In the genomic region with DNA sequence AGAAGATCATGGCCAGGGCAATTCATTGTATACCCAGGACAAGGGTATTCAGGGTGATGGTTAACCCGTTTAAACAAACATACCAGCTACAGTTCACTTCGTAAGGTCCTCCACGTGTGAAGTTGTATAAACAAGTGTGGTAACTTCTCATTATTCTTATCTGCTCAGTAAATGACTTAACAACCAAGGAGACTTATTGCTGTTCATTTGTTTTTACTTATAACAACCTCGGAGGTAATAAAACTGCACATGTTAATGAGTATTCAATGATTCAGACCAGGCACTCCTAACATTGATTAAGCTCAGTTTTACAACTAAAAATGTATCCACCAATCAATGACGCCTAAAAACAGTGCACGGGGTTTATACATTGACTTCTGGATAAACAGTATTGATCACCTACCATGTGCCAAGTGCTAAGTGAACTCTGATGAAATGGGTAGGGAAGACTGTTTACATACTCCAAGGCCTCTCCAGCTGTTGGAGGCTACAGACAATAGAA, we compare ENCODE assay signal across 24 mouse cellular contexts. TPM values are rescaled to one million over a fixed set of nuclear protein-coding genes. Genes with fewer than 3 reads are reported as not detected.
DNase-seq lines count a peak whose midpoint lies in the region; ATAC-seq and TF ChIP-seq lines count a peak whose summit lies in the region.
"Had no signal": no experiment of that assay in that cellular context is flagged by ENCODE, and none has a peak within 500 bp of the region (broad histone marks: within the 10 kb centered on the region; RNA-seq: fewer than 3 reads in every experiment).

No protein-coding gene starts in this region.

- no peak for DNase-seq in kidney, adult 2 months
- DNase-seq in midbrain, embryonic 11.5 days (ENCODE audit: low spot score, missing footprints), result peak; percentile 4
- no peak for DNase-seq in midbrain, embryonic 10.5 days (ENCODE audit: low spot score)
- no peak for DNase-seq in intestine, embryonic 14.5 days (ENCODE audit: low spot score)
- DNase-seq in large intestine, adult 2 months (ENCODE audit: low read depth, low spot score), result peak; percentile 70
- DNase-seq in thymus, postnatal 36 days, result no peak
- no peak for DNase-seq in layer of hippocampus, postnatal 10 days (ENCODE audit: low spot score in 2 of 2)
- DNase-seq: adrenal gland, adult 2 months; adrenal gland, postnatal 36 days; cerebellum, adult 2 months; cerebellum, postnatal 10 days; forebrain, postnatal 0 days; gastrocnemius, adult 2 months; gastrocnemius, postnatal 25 days; heart, postnatal 10 days; heart, postnatal 4 days had no signal

- peaks cover 9% of the 10 kb centered on the region for H3K4me1 ChIP-seq in kidney, embryonic 16.5 days (ENCODE audit: insufficient read depth, low read length)
- H3K4me1 ChIP-seq in kidney, adult 2 months (ENCODE audit: control insufficient read depth, insufficient read depth, low read length), result 0 out of 2 replicates have a peak, but pooled peaks cover 2% of the 10 kb centered on the region
- H3K4me1 ChIP-seq in midbrain, embryonic 11.5 days (ENCODE audit: control insufficient read depth, insufficient read depth, low read length), result no peaks in the 10 kb centered on the region
- H3K4me1 ChIP-seq in midbrain, embryonic 10.5 days, result no peaks in the 10 kb centered on the region
- H3K4me1 ChIP-seq in intestine, embryonic 14.5 days (replicated peaks; ENCODE audit: control insufficient read depth, insufficient read depth, low read length), result no peaks in the 10 kb centered on the region
- H3K4me1 ChIP-seq: embryonic facial prominence, embryonic 10.5 days; forebrain, embryonic 13.5 days; hindbrain, embryonic 12.5 days had no signal

- H3K36me3 ChIP-seq in kidney, embryonic 16.5 days (ENCODE audit: insufficient read depth, low read length), result no peaks in the 10 kb centered on the region
- no peaks in the 10 kb centered on the region for H3K36me3 ChIP-seq in kidney, adult 2 months (ENCODE audit: control insufficient read depth, insufficient read depth, low read length)
- H3K36me3 ChIP-seq in midbrain, embryonic 11.5 days (ENCODE audit: control insufficient read depth, insufficient read depth, low read length), result no peaks in the 10 kb centered on the region
- H3K36me3 ChIP-seq in midbrain, embryonic 10.5 days, result no peaks in the 10 kb centered on the region
- H3K36me3 ChIP-seq in intestine, embryonic 14.5 days (ENCODE audit: control insufficient read depth, insufficient read depth, low read length), result no peaks in the 10 kb centered on the region
- H3K36me3 ChIP-seq: embryonic facial prominence, embryonic 10.5 days; heart, embryonic 10.5 days; hindbrain, embryonic 12.5 days had no signal

- ATAC-seq in kidney, embryonic 16.5 days (ENCODE audit: low FRiP score, low TSS enrichment), result peak; percentile 57; the same call in 1 of the 2 replicates
- ATAC-seq in midbrain, embryonic 11.5 days (ENCODE audit: low FRiP score), result no peak
- ATAC-seq in intestine, embryonic 14.5 days (replicated peaks; ENCODE audit: low FRiP score, low TSS enrichment, low read depth), result peak; percentile 65
- ATAC-seq: forebrain, embryonic 13.5 days; forebrain, postnatal 0 days had no signal

- WGBS in kidney, embryonic 16.5 days, result 34% methylated on average over 6 of the region's 6 CpGs
- WGBS in kidney, adult 2 months, result 46% methylated on average over 6 of the region's 6 CpGs
- WGBS in midbrain, embryonic 11.5 days, result 84% methylated on average over 6 of the region's 6 CpGs
- 84% methylated on average over 6 of the region's 6 CpGs for WGBS in midbrain, embryonic 10.5 days
- 33% methylated on average over 6 of the region's 6 CpGs for WGBS in intestine, embryonic 14.5 days
- WGBS in large intestine, adult 2 months, result 20% methylated on average over 6 of the region's 6 CpGs

- no peaks in the 10 kb centered on the region for H3K9me3 ChIP-seq in kidney, embryonic 16.5 days (ENCODE audit: low read length)
- no peaks in the 10 kb centered on the region for H3K9me3 ChIP-seq in midbrain, embryonic 11.5 days (ENCODE audit: control insufficient read depth, low read length)
- H3K9me3 ChIP-seq in midbrain, embryonic 10.5 days (replicated peaks), result no peaks in the 10 kb centered on the region
- no peaks in the 10 kb centered on the region for H3K9me3 ChIP-seq in intestine, embryonic 14.5 days (ENCODE audit: control insufficient read depth, low read length)
- H3K9me3 ChIP-seq: embryonic facial prominence, embryonic 10.5 days; forebrain, embryonic 13.5 days; heart, embryonic 10.5 days; hindbrain, embryonic 12.5 days had no signal

- no peak overlapping the region for H3K9ac ChIP-seq in kidney, embryonic 16.5 days (replicated peaks; ENCODE audit: low read length)
- H3K9ac ChIP-seq in midbrain, embryonic 11.5 days (ENCODE audit: low read length), result no peak overlapping the region
- no peak overlapping the region for H3K9ac ChIP-seq in intestine, embryonic 14.5 days (ENCODE audit: low read length)
- H3K9ac ChIP-seq: forebrain, embryonic 13.5 days; forebrain, postnatal 0 days; hindbrain, embryonic 12.5 days had no signal

- no peak overlapping the region for H3K27ac ChIP-seq in kidney, embryonic 16.5 days (ENCODE audit: low read length)
- no peak overlapping the region for H3K27ac ChIP-seq in kidney, adult 2 months (ENCODE audit: insufficient read depth, low read depth, low read length)
- no peak overlapping the region for H3K27ac ChIP-seq in midbrain, embryonic 11.5 days (ENCODE audit: low read depth, low read length)
- H3K27ac ChIP-seq in midbrain, embryonic 10.5 days (replicated peaks), result no peak overlapping the region
- no peak overlapping the region for H3K27ac ChIP-seq in intestine, embryonic 14.5 days (ENCODE audit: low read depth)
- H3K27ac ChIP-seq: embryonic facial prominence, embryonic 10.5 days; forebrain, embryonic 13.5 days; gastrocnemius, adult 2 months; heart, embryonic 10.5 days; hindbrain, embryonic 12.5 days had no signal

- H3K27me3 ChIP-seq in kidney, embryonic 16.5 days (ENCODE audit: insufficient read depth, low read length), result no peaks in the 10 kb centered on the region
- H3K27me3 ChIP-seq in kidney, adult 2 months (replicated peaks; ENCODE audit: control insufficient read depth, insufficient read depth, low read length), result no peaks in the 10 kb centered on the region
- H3K27me3 ChIP-seq in midbrain, embryonic 11.5 days (ENCODE audit: control insufficient read depth, insufficient read depth, low read length), result no peaks in the 10 kb centered on the region
- H3K27me3 ChIP-seq in midbrain, embryonic 10.5 days (ENCODE audit: low read depth, poor library complexity, severe bottlenecking), result no peaks in the 10 kb centered on the region
- no peaks in the 10 kb centered on the region for H3K27me3 ChIP-seq in intestine, embryonic 14.5 days (replicated peaks; ENCODE audit: control insufficient read depth, insufficient read depth, low read length)
- H3K27me3 ChIP-seq: forebrain, embryonic 13.5 days; hindbrain, embryonic 12.5 days had no signal

- TF ChIP-seq CTCF in kidney, adult 2 months (conservative IDR thresholded peaks at IDR 0.05; ENCODE audit: insufficient read depth, insufficient read length, low read depth, low read length), result no peak

- no peak for TF ChIP-seq POLR2A in kidney, adult 2 months (IDR thresholded peaks at IDR 0.05; ENCODE audit: low read depth, low read length)

- no peak overlapping the region for H3K4me2 ChIP-seq in kidney, embryonic 16.5 days (replicated peaks; ENCODE audit: low read depth, low read length)
- H3K4me2 ChIP-seq in midbrain, embryonic 11.5 days, result no peak overlapping the region
- H3K4me2 ChIP-seq in intestine, embryonic 14.5 days (ENCODE audit: low read length), result no peak overlapping the region
- H3K4me2 ChIP-seq: forebrain, embryonic 13.5 days; hindbrain, embryonic 12.5 days had no signal

- no peak overlapping the region for H3K4me3 ChIP-seq in kidney, embryonic 16.5 days (ENCODE audit: low read length)
- H3K4me3 ChIP-seq in kidney, adult 2 months (ENCODE audit: insufficient read depth, low read depth, low read length), result no peak overlapping the region
- H3K4me3 ChIP-seq in midbrain, embryonic 11.5 days (ENCODE audit: low read depth, low read length), result no peak overlapping the region
- no peak overlapping the region for H3K4me3 ChIP-seq in midbrain, embryonic 10.5 days
- H3K4me3 ChIP-seq in intestine, embryonic 14.5 days (ENCODE audit: low read depth, low read length), result no peak overlapping the region
- H3K4me3 ChIP-seq: embryonic facial prominence, embryonic 10.5 days; forebrain, embryonic 13.5 days; gastrocnemius, adult 2 months; heart, embryonic 10.5 days; hindbrain, embryonic 12.5 days had no signal

RNA-seq across cellular contexts. Expression of a gene that starts 17.3 kb away (rescaled TPM):
- 70.5 and 73.6 TPM in 2 replicates for polyA plus RNA-seq in kidney, embryonic 16.5 days (2015; fragmentation: Nextera tagmentation; extraction: Ambion mirVana)
- 18.6 and 20.6 TPM in 2 replicates for polyA plus RNA-seq in kidney, adult 2 months (2012; rRNA removed)
- polyA plus RNA-seq in midbrain, embryonic 11.5 days (2014; fragmentation: Nextera tagmentation; extraction: Ambion mirVana), result 130 and 147 TPM in 2 replicates
- polyA plus RNA-seq in midbrain, embryonic 10.5 days (2016; fragmentation: Nextera tagmentation; extraction: Ambion mirVana), result 83.3 and 95.0 TPM in 2 replicates
- polyA plus RNA-seq in intestine, embryonic 14.5 days (2014; fragmentation: Nextera tagmentation; extraction: Ambion mirVana), result 79.3 and 82.6 TPM in 2 replicates
- 6.4 and 15.6 TPM in 2 replicates for polyA plus RNA-seq in large intestine, adult 2 months (2012; rRNA removed)
- 10 to 100 TPM; 62.4 to 64.4 TPM for total RNA-seq in layer of hippocampus, postnatal 10 days (2021)

RNA-seq across cellular contexts. Expression of a gene that starts 53.6 kb away (rescaled TPM):
- 13.1 and 14.8 TPM in 2 replicates for polyA plus RNA-seq in kidney, embryonic 16.5 days (2015; fragmentation: Nextera tagmentation; extraction: Ambion mirVana)
- polyA plus RNA-seq in kidney, adult 2 months (2012; rRNA removed), result not detected in 2 replicates
- 16.0 and 16.1 TPM in 2 replicates for polyA plus RNA-seq in midbrain, embryonic 11.5 days (2014; fragmentation: Nextera tagmentation; extraction: Ambion mirVana)
- polyA plus RNA-seq in midbrain, embryonic 10.5 days (2016; fragmentation: Nextera tagmentation; extraction: Ambion mirVana), result 16.3 and 17.1 TPM in 2 replicates
- 9.4 and 12.8 TPM in 2 replicates for polyA plus RNA-seq in intestine, embryonic 14.5 days (2014; fragmentation: Nextera tagmentation; extraction: Ambion mirVana)
- polyA plus RNA-seq in large intestine, adult 2 months (2012; rRNA removed), result not detected in 2 replicates
- 10 to 100 TPM in 1 of 2 experiments, 1 to 10 TPM in 1; 4.9 to 12.5 TPM for total RNA-seq in layer of hippocampus, postnatal 10 days (2021)
- total RNA-seq: forebrain, postnatal 0 days; granulocyte monocyte progenitor cell, adult 5-6 weeks; MEL had no signal
- polyA plus RNA-seq: adrenal gland, adult 2 months; C2C12; cerebellum, adult 2 months had no signal

Comparison
In these comparisons a context has a peak if more than half of its experiments do, and no peak if none do; other contexts are left out.
1. DNase-seq: peak in midbrain, embryonic 11.5 days (single experiment) and large intestine, adult 2 months (single experiment); none in kidney, adult 2 months (single experiment), midbrain, embryonic 10.5 days (single experiment), intestine, embryonic 14.5 days (single experiment), thymus, postnatal 36 days (0 of 2) and layer of hippocampus, postnatal 10 days (0 of 2).
2. RNA of a gene that starts 53.6 kb away (polyA plus RNA-seq): 16.3 to 17.1 TPM in midbrain, embryonic 10.5 days, 16.0 to 16.1 TPM in midbrain, embryonic 11.5 days, 13.1 to 14.8 TPM in kidney, embryonic 16.5 days and 9.4 to 12.8 TPM in intestine, embryonic 14.5 days; not detected in kidney, adult 2 months and not detected in large intestine, adult 2 months; every median in the first group is over 10 times any median in the second.